Mouse (Mus musculus): ENCODE data around the gene Atf6b.

- TF ChIP-seq CTCF (IDR thresholded peaks at IDR 0.05; ENCODE audit: control insufficient read depth, insufficient read depth, insufficient replicate concordance, low read depth, low read length) (peak; percentile 33; the same call in 1 of the 2 replicates), POLR2A (IDR thresholded peaks at IDR 0.05; ENCODE audit: control insufficient read depth, low read depth, low read length) (no peak)
Observed at GRCm38 (mm10) chr17:34618999-34619398, 27.9 kb upstream of the Atf6b start.
